Comparison of ENCODE assay signal across 13 mouse cellular contexts in the genomic region with DNA sequence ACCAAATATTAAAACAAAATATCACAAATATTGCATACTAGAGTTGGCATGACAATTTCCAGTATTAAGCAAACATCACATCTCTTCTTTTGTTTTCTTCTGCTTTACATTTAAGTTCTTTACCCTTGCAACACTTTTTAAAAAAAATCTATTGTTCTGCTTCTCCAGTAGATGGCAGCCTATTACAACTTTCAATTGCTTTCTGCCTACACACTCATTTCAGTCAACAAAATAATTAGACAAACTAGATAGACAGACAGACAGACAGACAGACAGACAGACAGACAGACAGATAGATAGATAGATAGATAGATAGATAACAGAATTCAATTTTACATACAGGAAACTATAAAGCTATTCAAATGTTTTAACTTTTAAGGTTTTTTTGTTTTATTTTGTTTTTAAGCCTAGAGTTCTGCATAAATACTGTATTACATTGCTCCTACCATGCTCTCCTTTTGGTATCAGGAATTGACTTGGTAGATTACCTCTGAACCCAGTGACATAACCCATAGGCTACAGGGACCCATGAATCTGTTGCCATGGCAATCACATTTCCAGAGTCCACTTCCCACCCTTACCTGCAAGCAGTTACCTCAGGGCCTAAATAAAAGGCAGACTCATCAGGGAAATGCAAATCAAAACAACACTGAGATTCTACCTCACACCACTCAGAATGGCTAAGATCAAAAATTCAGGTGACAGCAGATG. TPM values are rescaled to one million over a fixed set of nuclear protein-coding genes. Genes with fewer than 3 reads are reported as not detected.
DNase-seq lines count a peak whose midpoint lies in the region; ATAC-seq and TF ChIP-seq lines count a peak whose summit lies in the region.
"Had no signal": no experiment of that assay in that cellular context is flagged by ENCODE, and none has a peak within 500 bp of the region (broad histone marks: within the 10 kb centered on the region; RNA-seq: fewer than 3 reads in every experiment).

No protein-coding gene starts in this region.

- no peaks in the 10 kb centered on the region for H3K36me3 ChIP-seq in heart, adult 2 months (ENCODE audit: control insufficient read depth, insufficient read depth, low read length)
- no peaks in the 10 kb centered on the region for H3K36me3 ChIP-seq in midbrain, postnatal 0 days (ENCODE audit: insufficient read depth, low read length)
- H3K36me3 ChIP-seq: heart, embryonic 13.5 days; kidney, embryonic 15.5 days; limb, embryonic 12.5 days had no signal

- no peaks in the 10 kb centered on the region for H3K4me1 ChIP-seq in heart, adult 2 months (ENCODE audit: control insufficient read depth, insufficient read depth, low read length)
- H3K4me1 ChIP-seq in midbrain, postnatal 0 days (ENCODE audit: insufficient read depth, low read length) = no peaks in the 10 kb centered on the region
- H3K4me1 ChIP-seq: heart, embryonic 13.5 days; kidney, embryonic 15.5 days; limb, embryonic 12.5 days had no signal

- no peak for TF ChIP-seq EP300 in heart, adult 2 months (IDR thresholded peaks at IDR 0.05; ENCODE audit: insufficient read depth, low read depth, low read length)

- peak; percentile 67 for TF ChIP-seq CTCF in heart, adult 2 months (IDR thresholded peaks at IDR 0.05)
- peak; percentile 82 for TF ChIP-seq CTCF in midbrain, postnatal 0 days (IDR thresholded peaks at IDR 0.05)

- 0 out of 2 replicates have a peak, but pooled peaks have one; percentile 27 for ATAC-seq in midbrain, postnatal 0 days (ENCODE audit: low FRiP score)

- TF ChIP-seq POLR2A in heart, adult 2 months (IDR thresholded peaks at IDR 0.05; ENCODE audit: insufficient read depth, low read depth, low read length) = no peak

- no peak overlapping the region for H3K27ac ChIP-seq in heart, adult 2 months
- no peak overlapping the region for H3K27ac ChIP-seq in midbrain, postnatal 0 days (ENCODE audit: low read depth, low read length)
- H3K27ac ChIP-seq: heart, embryonic 13.5 days; kidney, embryonic 15.5 days; limb, embryonic 12.5 days had no signal

- no peak overlapping the region for H3K4me2 ChIP-seq in midbrain, postnatal 0 days (ENCODE audit: low read depth, low read length, poor library complexity, severe bottlenecking)
- H3K4me2 ChIP-seq: heart, embryonic 13.5 days; kidney, embryonic 15.5 days; limb, embryonic 12.5 days had no signal

- H3K9ac ChIP-seq in heart, adult 2 months (ENCODE audit: low read depth, low read length) = no peak overlapping the region
- H3K9ac ChIP-seq in midbrain, postnatal 0 days (replicated peaks; ENCODE audit: low read length, poor library complexity, severe bottlenecking) = no peak overlapping the region
- H3K9ac ChIP-seq: heart, embryonic 13.5 days; kidney, embryonic 15.5 days; limb, embryonic 12.5 days had no signal

- H3K27me3 ChIP-seq in heart, adult 2 months (ENCODE audit: control insufficient read depth, insufficient read depth, low read length) = no peaks in the 10 kb centered on the region
- no peaks in the 10 kb centered on the region for H3K27me3 ChIP-seq in midbrain, postnatal 0 days (ENCODE audit: insufficient read depth, low read length)
- H3K27me3 ChIP-seq: heart, embryonic 13.5 days; kidney, embryonic 15.5 days; limb, embryonic 12.5 days had no signal

- no peaks in the 10 kb centered on the region for H3K9me3 ChIP-seq in midbrain, postnatal 0 days (ENCODE audit: low read length)
- H3K9me3 ChIP-seq: heart, embryonic 13.5 days; kidney, embryonic 15.5 days; limb, embryonic 12.5 days had no signal

- no peak for DNase-seq in heart, adult 2 months
- no peak for DNase-seq in heart, postnatal 25 days (ENCODE audit: low spot score)
- DNase-seq in lung, postnatal 25 days (ENCODE audit: low spot score) = peak; percentile 5
- DNase-seq in lung, postnatal 10 days = no peak
- DNase-seq in brain, adult 2 months (ENCODE audit: low read depth, low spot score) = peak; percentile 35
- peak; percentile 74 for DNase-seq in midbrain, postnatal 0 days (ENCODE audit: low spot score)
- no peak for DNase-seq in layer of hippocampus, adult 9-10 months (ENCODE audit: low spot score)
- no peak for DNase-seq in urinary bladder, postnatal 14 days (ENCODE audit: low spot score)
- DNase-seq: thymus, postnatal 4 days had no signal

- no peaks in the 10 kb centered on the region for H3K79me2 ChIP-seq in heart, adult 2 months (replicated peaks; ENCODE audit: control insufficient read depth, insufficient read depth, low read length)

- intact Hi-C loops in heart, adult 2 months (cut with DNase I) = loop anchor here (2.0 to 5.0 kb wide), 2 partner anchors 202 to 431 kb away; no protein-coding TSS in a partner anchor
- intact Hi-C loops in heart, postnatal 25 days (cut with DNase I) = loop anchor here (2.0 to 10.0 kb wide), 3 partner anchors 202 to 521 kb away; a partner anchor contains a TSS

- no peak overlapping the region for H3K4me3 ChIP-seq in heart, adult 2 months
- H3K4me3 ChIP-seq in midbrain, postnatal 0 days (ENCODE audit: low read depth, low read length) = no peak overlapping the region
- H3K4me3 ChIP-seq: heart, embryonic 13.5 days; kidney, embryonic 15.5 days; limb, embryonic 12.5 days; myocyte had no signal

RNA-seq across cellular contexts. Expression of a gene that starts 26.8 kb away (rescaled TPM):
- total RNA-seq in heart, adult 2 months (2021) = 10 to 100 TPM; 10.9 to 11.0 TPM
- 3.7 and 4.8 TPM in 2 replicates for polyA plus RNA-seq in heart, adult 2 months (2012; rRNA removed)
- total RNA-seq in heart, postnatal 25 days (2021) = 10 to 100 TPM in 1 of 2 experiments, 1 to 10 TPM in 1; 8.3 to 12.4 TPM
- total RNA-seq in midbrain, postnatal 0 days (2014; rRNA removed) = 40.7 and 43.1 TPM in 2 replicates
- polyA plus RNA-seq in midbrain, postnatal 0 days (2015; fragmentation: Nextera tagmentation; extraction: Ambion mirVana) = 63.8 and 66.1 TPM in 2 replicates
- polyA plus RNA-seq: myocyte had no signal

Comparison
In these comparisons a context has a peak if more than half of its experiments do, and no peak if none do; other contexts are left out.
1. DNase-seq: peak in lung, postnatal 25 days (single experiment), brain, adult 2 months (single experiment) and midbrain, postnatal 0 days (single experiment); none in heart, adult 2 months (0 of 2), heart, postnatal 25 days (single experiment), lung, postnatal 10 days (single experiment), layer of hippocampus, adult 9-10 months (single experiment) and urinary bladder, postnatal 14 days (single experiment).